Mouse (Mus musculus) bone marrow macrophage, adult 2 months (primary cell): ENCODE measurements around the gene Prrg4.

ENCODE experiments used
- CTCF ChIP-seq: IDR thresholded peaks from 2 replicates; pipeline ENCODE4 v1.5.1; 2012; ENCODE audit warnings: low read depth, mild to moderate bottlenecking, low read length, moderate library complexity
- POLR2A ChIP-seq: IDR thresholded peaks from 2 replicates; pipeline ENCODE4 v1.6.1; 2012; ENCODE audit warnings: mild to moderate bottlenecking, low read depth, low read length, borderline replicate concordance

- TF ChIP-seq CTCF (no peak), POLR2A (no peak)
These were observed 8.7 kb downstream of the Prrg4 start for GRCm38 (mm10) chr2:104840974-104841373.
